Mouse (Mus musculus) brain, embryonic 14.5 days (tissue): ENCODE measurements around the gene Oxtr. TPM values are rescaled to one million over a fixed set of nuclear protein-coding genes. Genes with fewer than 3 reads are reported as not detected.

Experiments used
- DNase-seq: peaks from one replicate; pipeline ENCODE4 v3.0.0-alpha.2; 2011; ENCODE audit warnings: low read depth
- CTCF ChIP-seq: fragments of 200-500 bp; IDR thresholded peaks from 2 replicates; pipeline ENCODE4 v1.5.1; 2012; ENCODE audit warnings: inconsistent platforms, mild to moderate bottlenecking, moderate library complexity, borderline replicate concordance; ENCODE audit not compliant: insufficient read depth, insufficient read length; ENCODE audit errors: extremely low read depth
- POLR2A ChIP-seq: fragments of 200-500 bp; IDR thresholded peaks from 2 replicates; pipeline ENCODE4 v1.6.1; 2012; ENCODE audit warnings: mild to moderate bottlenecking, inconsistent platforms, borderline replicate concordance; ENCODE audit not compliant: poor library complexity, insufficient read depth, insufficient read length, severe bottlenecking; ENCODE audit errors: extremely low read depth
- polyA plus RNA-seq: library from polyadenylated mRNA; depleted of rRNA; stranded (reverse); fragments of >200 nt; gene quantifications from 2 replicates; pipeline ENCODE4 v1.2.3, GENCODE M21; 2012; rRNA removed

Gene Oxtr
- polyA plus RNA-seq: 0.53 and 1.1 TPM in 2 replicates

- peak; percentile 19 for DNase-seq
- TF ChIP-seq CTCF: no peak
- TF ChIP-seq POLR2A: no peak
Observed at GRCm38 (mm10) chr6:112489910-112490559, at the start of gene Oxtr. Gene Oxtr, minus strand, starts transcription at chr6:112489943.

GRCm38 (mm10) chr6:112525434-112525833, 35.7 kb upstream of the Oxtr start:
- TF ChIP-seq CTCF: no peak
- no peak for TF ChIP-seq POLR2A
- peak; percentile 60 for DNase-seq

GRCm38 (mm10) chr6:112524459-112524858, 34.7 kb upstream of the Oxtr start:
- TF ChIP-seq CTCF: no peak
- no peak for TF ChIP-seq POLR2A
- peak; percentile 68 for DNase-seq

GRCm38 (mm10) chr6:112517991-112518390, 28.2 kb upstream of the Oxtr start:
- DNase-seq: no peak
- TF ChIP-seq POLR2A (no peak), CTCF (no peak)

- TF ChIP-seq POLR2A (no peak), CTCF (no peak)
- DNase-seq: no peak
Observed at GRCm38 (mm10) chr6:112517572-112517971, 27.8 kb upstream of the Oxtr start.

- peak; percentile 72 for DNase-seq
- TF ChIP-seq POLR2A: no peak
- no peak for TF ChIP-seq CTCF
Observed at GRCm38 (mm10) chr6:112516496-112516895, 26.8 kb upstream of the Oxtr start.

GRCm38 (mm10) chr6:112514591-112514990, 24.8 kb upstream of the Oxtr start:
- DNase-seq: no peak
- TF ChIP-seq POLR2A (no peak), CTCF (no peak)

- no peak for TF ChIP-seq CTCF
- no peak for TF ChIP-seq POLR2A
- peak; percentile 82 for DNase-seq
Observed at GRCm38 (mm10) chr6:112510346-112510745, 20.6 kb upstream of the Oxtr start.

GRCm38 (mm10) chr6:112509590-112510131, 19.9 kb upstream of the Oxtr start:
- DNase-seq: peak; percentile 32
- TF ChIP-seq CTCF: no peak
- TF ChIP-seq POLR2A: no peak

GRCm38 (mm10) chr6:112507617-112508016, 17.9 kb upstream of the Oxtr start:
- DNase-seq: no peak
- TF ChIP-seq CTCF (no peak), POLR2A (no peak)

- peak; percentile 8 for DNase-seq
- TF ChIP-seq POLR2A (no peak), CTCF (no peak)
Observed at GRCm38 (mm10) chr6:112501156-112501555, 11.4 kb upstream of the Oxtr start.

GRCm38 (mm10) chr6:112499456-112499855, 9.7 kb upstream of the Oxtr start:
- DNase-seq: no peak
- no peak for TF ChIP-seq CTCF
- no peak for TF ChIP-seq POLR2A

- TF ChIP-seq POLR2A: no peak
- no peak for TF ChIP-seq CTCF
Observed at GRCm38 (mm10) chr6:112498716-112499115, 9.0 kb upstream of the Oxtr start.

More at GRCm38 (mm10) chr6:112498716-112499115, 9.0 kb upstream of the Oxtr start:
- DNase-seq: no peak
